Mouse (Mus musculus): ENCODE data around the gene Fh1.

Gene Fh1

DNA sequence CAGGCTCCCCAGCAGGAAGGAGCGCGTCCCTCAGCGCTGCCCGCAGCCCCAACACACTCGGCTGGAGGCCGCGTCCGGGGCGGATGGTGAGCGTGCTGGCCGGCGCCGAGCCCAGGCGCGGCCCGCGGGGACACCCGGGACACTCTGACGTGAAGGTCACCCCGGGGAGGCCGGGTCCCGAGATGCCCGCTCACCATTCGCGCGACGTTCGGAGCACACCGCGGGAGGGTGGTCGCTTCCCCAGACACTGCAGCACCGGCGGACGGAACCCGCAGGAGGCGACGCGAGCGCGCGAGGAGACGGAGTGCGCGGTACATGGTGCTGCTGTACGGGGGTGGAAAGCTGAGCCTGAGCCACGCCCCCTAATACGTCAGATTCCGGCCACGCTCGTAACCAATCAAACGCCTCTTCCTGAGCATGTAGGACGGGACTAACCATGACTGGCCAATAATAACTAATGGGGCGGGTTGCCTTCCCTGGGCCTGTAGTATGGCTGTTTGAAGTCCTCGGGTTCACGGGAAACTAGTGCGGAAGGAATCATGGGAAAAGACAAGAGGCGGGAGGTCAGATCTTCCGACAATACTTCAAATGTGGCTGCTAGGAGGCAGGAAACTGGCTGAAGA lies at the start of gene Fh1:
Gene Fh1, minus strand, starts transcription at position 379 of the 623 bp plus-strand sequence.
- in situ Hi-C loops (cut with MboI; ENCODE audit: low sequenced_read_pairs) = no loop called here

DNA sequence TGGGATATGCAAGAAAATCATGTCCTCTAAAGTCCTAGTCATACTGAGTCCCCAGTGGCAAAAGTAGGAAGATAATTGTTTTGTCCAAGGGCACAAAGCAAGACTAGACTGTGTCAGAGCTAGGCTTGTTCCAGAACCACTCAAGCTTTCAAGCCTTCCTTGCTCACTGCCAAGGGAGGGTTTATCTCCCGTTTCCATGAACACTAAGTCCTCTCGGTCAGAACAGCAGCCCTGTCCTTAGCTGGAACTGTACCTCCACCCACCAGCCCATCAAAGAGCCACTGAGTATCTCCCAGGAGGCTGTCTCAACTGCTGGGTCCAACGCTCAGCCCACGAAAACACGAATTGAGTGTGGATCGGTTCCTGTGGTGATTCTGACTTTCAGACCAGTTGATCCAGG lies 49.7 kb upstream of the Fh1 start:
- in situ Hi-C loops (cut with MboI; ENCODE audit: low sequenced_read_pairs) = no loop called here

GRCm38 (mm10) chr1:175673563-175674325 lies 48.3 kb upstream of the Fh1 start:
- in situ Hi-C loops (cut with MboI; ENCODE audit: low sequenced_read_pairs) = no loop called here

DNA sequence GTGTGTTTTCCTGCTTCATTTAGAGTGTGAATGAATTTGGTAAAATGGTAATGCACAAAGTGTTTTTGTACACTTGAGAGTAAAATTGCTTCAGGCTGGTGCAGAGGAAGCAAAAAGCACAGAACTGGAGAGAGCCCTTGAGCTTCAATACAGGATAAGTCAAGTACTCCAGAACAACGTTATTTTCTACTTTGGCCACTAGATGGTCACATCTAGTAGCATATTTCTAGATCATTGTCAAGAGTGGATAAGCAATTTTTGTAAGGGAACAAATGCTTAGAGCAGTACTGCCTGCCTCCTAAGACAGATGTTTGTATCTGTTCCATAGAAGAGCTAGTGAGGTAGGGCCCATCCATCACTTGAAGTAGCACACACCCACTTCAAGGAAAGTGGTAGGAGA lies 46.2 kb upstream of the Fh1 start:
- in situ Hi-C loops (cut with MboI; ENCODE audit: low sequenced_read_pairs) = no loop called here

GRCm38 (mm10) chr1:175670042-175670441 lies 44.6 kb upstream of the Fh1 start:
- in situ Hi-C loops (cut with MboI; ENCODE audit: low sequenced_read_pairs) = no loop called here

DNA sequence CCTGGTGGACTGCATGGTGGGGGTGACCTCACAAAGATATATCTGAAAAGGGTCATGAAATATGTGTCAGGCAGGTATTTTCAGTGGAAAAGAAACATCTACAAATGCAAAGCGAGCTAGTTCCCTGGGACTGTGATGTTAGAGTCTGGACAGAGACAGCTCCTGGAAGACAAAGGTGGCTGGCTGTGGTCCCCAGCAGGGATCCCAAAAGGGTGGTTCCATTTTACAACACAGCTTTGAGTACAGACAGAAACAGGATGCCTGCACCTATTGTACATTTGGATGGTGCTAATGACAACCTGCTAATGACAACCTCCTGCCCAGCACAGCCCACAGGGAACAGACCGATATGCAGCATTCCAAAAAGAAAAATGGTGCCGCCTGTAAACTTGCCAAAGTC lies 44.0 kb upstream of the Fh1 start:
- in situ Hi-C loops (cut with MboI; ENCODE audit: low sequenced_read_pairs) = no loop called here

DNA sequence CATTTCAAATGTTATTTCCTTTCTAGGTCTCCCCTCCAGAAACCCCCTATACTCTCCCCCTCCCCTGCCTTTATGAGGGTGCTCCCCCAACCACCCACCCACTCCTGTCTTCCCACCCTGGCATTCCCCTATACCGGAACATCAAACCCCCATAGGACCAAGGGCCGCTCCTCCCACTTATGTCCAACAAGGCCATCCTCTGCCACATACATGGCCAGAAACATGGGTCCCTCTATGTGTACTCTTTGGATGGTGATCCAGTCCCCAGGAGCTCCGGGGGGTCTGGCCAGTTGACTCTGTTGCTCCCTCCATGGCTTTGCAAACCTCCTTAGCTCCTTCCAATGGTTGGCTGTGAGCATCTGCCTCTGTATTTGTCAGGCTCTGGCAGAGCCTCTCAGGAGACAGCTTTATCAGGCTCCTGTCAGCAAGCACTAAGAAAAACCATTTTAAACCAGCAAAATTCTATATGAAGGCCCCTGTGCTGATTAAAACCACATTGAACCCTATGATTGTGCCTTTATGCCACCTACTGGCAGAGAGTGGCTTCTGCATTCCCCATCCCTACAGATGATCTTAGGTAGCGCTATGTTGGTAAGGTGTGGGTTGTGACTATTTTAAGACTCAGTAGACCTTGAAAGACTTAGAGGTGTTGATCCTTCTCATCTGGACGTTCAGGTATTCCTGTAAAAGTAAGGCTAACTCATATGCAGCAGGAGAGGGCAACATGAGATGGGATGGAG lies 43.4 kb upstream of the Fh1 start:
- in situ Hi-C loops (cut with MboI; ENCODE audit: low sequenced_read_pairs) = no loop called here

DNA sequence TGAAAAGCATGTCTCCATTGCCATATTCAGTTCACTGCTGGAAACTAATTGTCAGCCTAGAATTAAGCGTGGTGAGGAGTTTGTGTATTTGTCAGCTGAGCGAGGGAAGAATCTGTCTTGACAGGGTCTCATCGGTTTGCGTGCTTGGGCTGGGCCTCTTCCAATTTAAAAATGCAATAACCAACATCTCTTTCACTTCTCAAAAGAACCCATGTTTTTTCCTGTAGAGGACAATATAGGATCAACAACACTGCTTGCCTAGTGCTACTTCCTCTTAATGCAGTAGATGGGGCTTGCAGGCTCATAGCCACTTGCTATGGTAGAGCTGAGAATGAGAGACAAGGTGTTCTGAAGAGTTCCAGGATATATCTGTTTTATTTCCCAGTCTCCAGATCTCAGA lies 34.5 kb upstream of the Fh1 start:
- in situ Hi-C loops (cut with MboI; ENCODE audit: low sequenced_read_pairs) = no loop called here

DNA sequence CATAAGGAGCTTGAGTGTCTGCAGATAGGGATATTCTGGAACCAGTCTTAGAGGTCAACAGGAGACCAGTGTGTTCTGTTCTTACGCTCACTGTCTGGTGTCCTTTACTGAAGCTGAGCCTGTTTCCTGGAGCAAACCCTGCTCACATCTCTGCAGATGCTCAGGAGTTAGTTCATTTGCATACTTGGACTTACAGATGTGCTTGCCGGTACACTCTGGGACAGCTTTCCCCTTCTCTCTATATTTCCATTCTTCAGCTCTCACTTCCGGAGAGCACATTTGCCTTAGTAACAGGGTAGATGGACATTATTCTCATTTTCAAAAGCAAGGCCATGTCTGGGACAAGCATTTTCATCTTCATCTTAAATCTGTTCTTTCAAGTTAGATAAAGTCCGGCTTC lies 23.2 kb upstream of the Fh1 start:
- in situ Hi-C loops (cut with MboI; ENCODE audit: low sequenced_read_pairs) = no loop called here

GRCm38 (mm10) chr1:175646952-175647351 lies 21.5 kb upstream of the Fh1 start:
- in situ Hi-C loops (cut with MboI; ENCODE audit: low sequenced_read_pairs) = no loop called here

- in situ Hi-C loops (cut with MboI; ENCODE audit: low sequenced_read_pairs) = no loop called here
Observed at GRCm38 (mm10) chr1:175643496-175644265, 18.2 kb upstream of the Fh1 start.

- in situ Hi-C loops (cut with MboI; ENCODE audit: low sequenced_read_pairs) = no loop called here
Observed at GRCm38 (mm10) chr1:175640435-175641150, 15.2 kb upstream of the Fh1 start.

DNA sequence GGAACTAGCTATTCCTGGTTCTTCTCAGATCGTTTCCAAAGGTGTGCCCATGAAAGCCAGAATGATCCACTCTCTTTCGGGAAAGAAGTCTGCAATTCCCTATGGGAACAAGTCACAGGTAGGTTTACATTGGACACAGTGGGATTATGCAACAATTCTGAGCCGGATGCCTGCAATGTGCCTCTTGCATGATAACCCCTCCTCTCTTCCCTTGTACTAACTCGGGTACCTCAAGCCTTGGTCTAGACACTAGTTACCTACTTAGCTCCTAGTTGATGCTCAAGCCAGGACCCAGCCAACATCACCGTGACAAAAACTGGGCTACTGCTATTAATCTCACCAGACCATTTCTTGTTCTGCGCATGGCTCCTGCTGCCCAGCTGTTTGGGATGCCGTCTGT lies 13.6 kb upstream of the Fh1 start:
- in situ Hi-C loops (cut with MboI; ENCODE audit: low sequenced_read_pairs) = no loop called here

DNA sequence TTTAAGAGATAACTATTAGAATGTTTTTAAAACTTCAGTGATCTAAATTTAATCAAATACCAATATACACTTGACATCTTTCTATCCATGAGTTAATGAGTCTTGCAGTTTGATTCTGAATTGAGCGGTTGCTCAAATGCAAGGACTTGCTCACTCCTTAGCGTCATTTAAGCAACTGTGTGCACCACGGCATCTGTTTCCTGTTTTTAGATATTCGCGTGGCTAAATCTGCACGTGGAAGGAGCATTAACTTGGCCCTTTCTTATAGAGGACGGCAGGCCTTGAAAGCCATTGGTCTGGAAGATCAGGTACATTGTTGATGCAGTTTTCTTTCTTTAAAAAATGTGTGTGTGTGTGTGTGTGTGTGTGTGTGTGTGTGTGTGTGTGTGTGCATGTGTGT lies 12.2 kb upstream of the Fh1 start:
- in situ Hi-C loops (cut with MboI; ENCODE audit: low sequenced_read_pairs) = no loop called here

GRCm38 (mm10) chr1:175632470-175632869 lies 7.0 kb upstream of the Fh1 start:
- in situ Hi-C loops (cut with MboI; ENCODE audit: low sequenced_read_pairs) = no loop called here

GRCm38 (mm10) chr1:175631721-175632221 lies 6.3 kb upstream of the Fh1 start:
- in situ Hi-C loops (cut with MboI; ENCODE audit: low sequenced_read_pairs) = no loop called here

GRCm38 (mm10) chr1:175631080-175631479 lies 5.6 kb upstream of the Fh1 start:
- in situ Hi-C loops (cut with MboI; ENCODE audit: low sequenced_read_pairs) = no loop called here

DNA sequence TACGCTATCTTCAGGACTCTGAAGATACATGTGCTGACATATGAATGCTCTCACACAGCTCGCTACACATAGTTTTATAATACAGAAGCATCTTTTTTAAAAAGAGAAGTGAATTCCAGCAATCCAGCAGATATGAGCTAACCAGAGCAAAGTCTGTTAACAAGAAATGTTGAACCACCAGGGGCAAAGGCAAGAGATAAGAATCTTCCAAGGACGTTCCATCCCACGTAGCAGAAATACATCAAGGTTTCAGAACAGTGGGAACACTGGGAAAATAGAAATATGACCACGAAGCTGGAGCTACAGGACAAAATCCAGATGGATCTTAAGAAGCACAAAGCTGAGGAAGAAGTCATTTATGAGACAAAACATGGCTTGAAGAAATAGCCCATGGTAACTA lies 4.9 kb upstream of the Fh1 start:
- in situ Hi-C loops (cut with MboI; ENCODE audit: low sequenced_read_pairs) = no loop called here

DNA sequence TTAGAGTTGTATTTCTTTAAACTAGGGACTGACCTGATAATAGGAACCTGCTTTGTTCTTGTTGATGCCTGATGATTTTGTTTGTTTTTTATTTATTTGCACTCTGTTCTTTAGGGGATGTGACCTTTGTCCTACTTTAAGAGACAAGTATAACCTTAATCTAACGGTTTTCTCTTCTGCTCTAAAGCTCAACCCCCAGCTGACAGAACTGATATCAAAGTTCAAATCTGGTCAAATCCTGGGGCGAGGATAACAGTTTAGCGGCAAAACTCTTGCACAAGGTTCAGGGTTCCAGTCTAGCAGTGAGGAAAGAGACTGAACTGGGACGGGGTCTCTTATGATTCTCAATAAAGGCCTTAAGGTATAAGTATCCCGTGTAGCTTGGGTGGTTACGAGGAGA lies 3.8 kb upstream of the Fh1 start:
- in situ Hi-C loops (cut with MboI; ENCODE audit: low sequenced_read_pairs) = no loop called here

DNA sequence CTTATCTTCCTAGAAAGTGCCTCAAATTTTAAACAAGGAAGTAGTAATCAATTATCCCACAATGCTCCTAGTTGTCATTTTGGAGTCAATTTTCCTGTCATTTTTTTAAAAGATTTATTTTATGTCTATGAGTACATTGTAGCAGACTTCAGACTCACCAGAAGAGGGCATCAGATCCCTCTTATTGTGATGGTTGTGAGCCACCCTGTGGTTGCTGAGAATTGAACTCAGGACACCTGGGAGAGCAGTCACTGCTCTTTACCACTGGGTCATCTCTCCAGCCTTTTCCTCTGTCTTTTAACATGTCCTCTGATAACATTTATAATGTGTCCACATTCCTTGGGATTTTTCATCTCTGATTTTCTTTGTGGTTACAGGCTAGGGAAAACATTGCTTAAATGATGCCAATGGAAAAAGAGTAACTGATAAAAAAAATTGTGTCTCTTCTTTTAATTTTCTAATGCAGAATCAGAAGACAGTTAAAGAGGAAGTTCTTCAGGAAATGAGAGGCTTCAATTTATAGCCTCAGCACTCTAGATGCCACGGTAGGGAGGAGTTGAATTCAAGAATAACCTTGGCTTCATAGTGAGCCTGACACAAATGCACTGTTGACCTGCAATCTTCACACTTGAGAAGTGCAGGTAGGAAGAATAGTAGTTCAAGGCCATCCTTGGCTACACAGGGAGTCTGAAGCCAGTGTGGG lies 706 bp upstream of the Fh1 start:
- in situ Hi-C loops (cut with MboI; ENCODE audit: low sequenced_read_pairs) = no loop called here

Data from CH12F3 (cell line).